Mouse (Mus musculus) hindlimb bud, embryonic 11.5 days (tissue): ENCODE results near the gene Lcmt1.

Experiments used
- DNase-seq: peaks from one replicate; pipeline ENCODE4 v3.0.0-alpha.2; 2012; ENCODE audit warnings: low read depth, low spot score; ENCODE audit errors: extremely low spot score

The Lcmt1 gene

DNA sequence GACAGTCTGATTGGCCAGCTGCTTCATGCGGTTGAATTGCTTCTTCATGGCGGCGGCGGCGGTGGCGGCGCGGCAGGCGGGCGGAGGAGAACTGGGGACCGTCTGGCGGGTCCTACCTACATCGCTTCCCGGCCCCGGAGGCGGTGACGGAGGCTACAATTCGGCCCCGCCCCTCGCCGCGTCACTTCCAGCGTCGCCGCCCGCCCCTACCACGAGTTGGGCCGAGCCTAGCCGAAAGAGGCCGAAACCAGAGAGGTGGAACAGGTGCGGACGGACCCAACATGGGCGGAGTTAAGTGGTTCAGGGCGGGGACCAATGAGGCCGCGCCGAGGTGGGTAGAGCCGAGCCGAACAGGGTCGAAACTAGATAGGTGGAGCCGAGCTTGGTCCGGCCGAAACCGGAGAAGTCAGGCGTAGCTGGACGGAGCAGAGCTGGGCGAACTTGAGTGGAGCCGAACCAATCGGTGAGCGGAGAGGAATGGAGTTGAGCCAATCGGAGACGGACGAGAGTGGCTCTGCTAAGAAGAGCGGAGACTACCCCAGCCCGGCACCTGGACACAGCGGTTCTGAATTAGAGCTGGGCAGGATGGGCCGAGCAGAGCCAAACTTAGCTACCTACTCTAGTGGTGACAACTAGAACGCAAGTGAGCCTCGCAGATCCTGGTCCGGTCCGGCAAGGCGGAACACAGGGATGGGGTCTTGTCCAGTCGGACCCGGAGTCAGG, at the start of gene Lcmt1, which contains the start of gene Arhgap17:
Lcmt1 (plus strand) TSS at position 26 of the 723 bp plus-strand sequence.
Arhgap17 (minus strand) TSS at position 157 of the 723 bp plus-strand sequence.
- DNase-seq = peak; percentile 82

GRCm38 (mm10) chr7:123322452-123323121, 47.0 kb upstream of the Lcmt1 start:
- no peak for DNase-seq

DNA sequence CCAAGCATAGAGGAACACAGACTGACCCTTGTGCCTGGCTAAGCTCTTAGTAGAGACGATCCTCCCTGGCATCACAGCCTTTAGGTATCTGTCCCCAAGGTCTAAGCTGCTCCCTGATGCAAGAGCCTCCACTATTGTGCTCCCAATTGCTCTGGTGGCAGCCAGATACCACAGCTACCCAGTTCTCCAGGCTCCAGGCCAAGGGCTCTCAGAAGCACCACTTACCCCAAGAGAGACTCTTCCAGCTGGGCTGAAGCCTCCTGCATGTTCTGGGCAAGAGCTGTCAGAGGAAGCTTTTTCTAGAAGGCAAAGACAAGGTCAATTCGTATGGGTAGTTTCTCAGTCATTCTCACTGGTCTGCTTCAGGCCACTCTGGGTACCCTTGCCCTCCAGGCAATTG, 46.2 kb upstream of the Lcmt1 start:
- DNase-seq = no peak

GRCm38 (mm10) chr7:123324105-123324504, 45.5 kb upstream of the Lcmt1 start:
- DNase-seq = no peak

- no peak for DNase-seq
These were observed 43.5 kb upstream of the Lcmt1 start for GRCm38 (mm10) chr7:123326062-123326461.

DNA sequence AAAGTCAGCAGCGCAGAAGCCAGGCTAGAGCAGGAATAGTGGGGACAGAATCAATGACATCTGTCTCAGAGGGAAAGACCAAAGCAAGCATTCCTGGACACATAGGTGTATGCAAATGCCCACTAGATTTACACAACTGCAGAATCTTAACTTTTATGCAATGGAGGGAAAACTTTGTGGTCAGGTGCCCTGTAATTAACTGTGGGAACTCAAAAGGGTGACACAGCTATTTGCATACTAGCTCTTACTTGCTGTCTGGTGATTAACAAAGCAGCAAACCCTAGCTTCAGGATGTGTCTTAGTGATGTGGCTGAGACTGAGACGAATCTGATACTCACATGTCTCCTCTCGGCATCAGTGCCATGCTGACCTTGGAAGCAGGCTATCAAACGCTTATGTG, 42.7 kb upstream of the Lcmt1 start:
- no peak for DNase-seq

- no peak for DNase-seq
These were observed 41.7 kb upstream of the Lcmt1 start for GRCm38 (mm10) chr7:123327909-123328308.

- DNase-seq = no peak
These were observed 39.1 kb upstream of the Lcmt1 start for GRCm38 (mm10) chr7:123330506-123330905.

GRCm38 (mm10) chr7:123336322-123336721, 33.3 kb upstream of the Lcmt1 start:
- no peak for DNase-seq

DNA sequence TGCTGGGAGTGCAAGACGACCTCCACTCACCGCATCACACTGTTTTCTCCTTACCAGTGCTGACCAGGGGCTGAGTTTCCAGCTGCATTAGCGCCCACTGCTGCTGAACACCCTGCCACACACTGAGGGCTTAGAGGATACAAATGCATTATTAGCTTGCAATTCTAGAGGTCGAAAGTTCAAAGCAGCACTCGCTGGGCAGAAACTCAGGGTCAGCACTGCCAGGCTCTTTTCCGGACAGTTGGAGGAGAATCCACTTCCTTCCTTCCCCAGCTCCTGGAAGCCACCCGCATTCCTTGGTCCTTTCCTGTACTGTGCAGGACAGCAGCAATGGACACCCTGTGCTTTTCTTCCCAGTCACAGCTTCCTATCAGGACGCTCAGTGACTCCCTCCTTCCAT, 31.2 kb upstream of the Lcmt1 start:
- no peak for DNase-seq

GRCm38 (mm10) chr7:123341896-123342295, 27.7 kb upstream of the Lcmt1 start:
- DNase-seq = no peak

DNA sequence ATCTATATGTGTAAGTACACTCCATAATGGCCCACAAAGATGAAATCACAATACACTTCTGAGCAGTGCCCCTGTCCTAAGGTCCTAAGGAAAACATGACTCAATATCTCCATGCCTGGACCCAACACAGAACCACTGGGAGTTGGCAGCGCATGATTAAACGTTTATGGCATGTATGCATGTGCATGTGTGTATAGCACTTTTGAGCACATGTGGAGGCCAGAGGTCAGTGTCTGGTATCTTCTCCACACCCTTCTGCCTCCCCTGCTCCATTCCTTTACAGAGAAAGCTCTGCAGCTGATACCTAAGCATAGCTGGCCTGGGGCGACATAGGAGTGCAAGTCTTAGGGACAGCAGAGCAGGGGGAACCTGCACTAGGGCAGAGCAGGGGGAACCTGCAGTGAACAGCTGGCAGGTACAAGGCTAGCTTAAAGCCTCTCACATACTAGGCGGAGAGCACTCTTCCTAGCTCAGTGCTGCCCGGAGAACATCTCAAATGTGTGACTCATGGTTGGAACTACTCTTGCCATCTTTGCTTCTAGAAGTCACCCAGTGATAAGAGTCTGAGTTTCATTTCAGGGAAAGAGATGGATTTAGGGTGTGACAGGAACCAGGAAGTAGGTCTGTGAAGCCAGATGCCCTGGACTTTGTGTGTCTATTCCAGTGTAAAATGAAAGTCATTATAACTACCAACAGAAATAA, 25.4 kb upstream of the Lcmt1 start:
- no peak for DNase-seq

- no peak for DNase-seq
These were observed 24.5 kb upstream of the Lcmt1 start for GRCm38 (mm10) chr7:123345041-123345544.

GRCm38 (mm10) chr7:123346631-123347290, 22.8 kb upstream of the Lcmt1 start:
- DNase-seq = no peak

DNA sequence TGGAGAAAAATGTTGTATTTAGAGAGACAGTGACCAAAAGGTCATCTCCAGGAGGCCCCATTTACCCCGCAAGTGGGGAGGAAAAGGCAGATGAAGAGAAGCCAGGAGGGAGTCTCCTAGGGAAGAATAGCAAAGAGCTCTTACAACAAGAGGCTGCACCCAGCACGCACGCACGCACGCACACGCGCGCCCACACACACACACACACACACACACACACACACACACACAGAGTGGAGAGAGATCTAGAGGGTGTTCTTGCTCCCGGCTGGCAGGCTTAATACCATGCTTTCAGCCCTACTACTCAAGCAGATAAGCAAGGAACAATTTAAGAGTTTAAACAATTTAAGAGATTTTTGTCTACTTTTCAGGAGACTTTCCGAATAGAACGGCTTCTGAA, 19.8 kb upstream of the Lcmt1 start:
- DNase-seq = no peak

GRCm38 (mm10) chr7:123350243-123350642, 19.3 kb upstream of the Lcmt1 start:
- DNase-seq = no peak

DNA sequence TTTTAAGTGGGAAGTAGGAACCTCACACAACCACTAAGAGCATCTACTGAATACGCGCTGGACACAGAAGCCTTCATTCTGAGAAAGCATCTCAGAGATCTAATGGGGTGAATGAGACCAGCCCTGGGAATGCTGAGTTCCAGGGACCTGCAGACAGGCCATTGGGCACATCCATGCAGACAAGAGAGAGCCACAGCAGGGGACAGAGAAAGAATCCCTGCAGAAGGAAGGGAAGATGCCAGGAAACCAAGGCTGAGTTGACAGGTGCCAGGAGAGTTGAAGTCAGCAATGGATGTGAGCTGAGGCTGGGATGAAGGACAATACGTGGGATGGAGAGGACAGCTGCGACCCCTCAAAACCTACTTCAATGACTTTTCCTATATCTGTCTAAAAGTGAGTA, 16.5 kb upstream of the Lcmt1 start:
- no peak for DNase-seq

DNA sequence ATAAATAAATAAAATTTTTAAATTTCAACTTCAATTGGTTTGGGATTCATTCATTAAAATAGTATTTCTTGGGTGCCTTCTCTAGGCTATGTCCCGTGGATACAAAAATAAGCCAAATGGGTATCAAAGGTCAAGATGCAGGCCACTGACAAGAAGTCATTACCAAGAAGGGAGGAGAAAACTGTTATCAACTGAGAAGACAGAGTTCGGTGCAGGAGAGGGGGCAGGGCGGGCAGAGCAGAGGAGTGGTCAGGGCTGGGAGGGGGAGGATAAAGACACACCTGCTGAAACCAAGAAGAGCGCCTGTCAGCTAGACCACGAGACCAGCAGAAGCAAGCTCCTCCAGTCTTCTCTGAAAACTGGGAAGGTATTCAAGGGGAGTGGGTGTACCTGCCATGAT, 15.7 kb upstream of the Lcmt1 start:
- no peak for DNase-seq

GRCm38 (mm10) chr7:123354392-123354791, 15.2 kb upstream of the Lcmt1 start:
- DNase-seq = no peak

GRCm38 (mm10) chr7:123354851-123355250, 14.7 kb upstream of the Lcmt1 start:
- DNase-seq = no peak

DNA sequence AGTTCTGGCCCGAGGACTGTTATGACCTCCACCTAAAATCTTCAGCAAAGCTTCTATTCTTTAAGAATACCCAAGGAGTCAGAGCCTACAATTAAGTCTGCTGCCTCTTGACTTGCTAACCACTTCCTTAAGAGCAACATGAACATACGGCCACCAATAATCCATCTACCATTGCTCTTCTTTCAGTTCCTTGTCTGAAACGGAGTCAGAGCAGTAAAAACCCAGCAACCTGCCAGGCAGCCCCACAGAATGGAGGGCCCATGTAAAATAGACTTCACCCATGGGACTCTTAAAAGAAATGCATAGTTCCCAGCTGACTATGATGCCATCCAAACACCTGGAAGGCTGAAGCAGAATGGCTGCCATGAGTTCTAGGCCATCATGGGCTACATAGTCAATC, 13.4 kb upstream of the Lcmt1 start:
- no peak for DNase-seq
